Mouse (Mus musculus) hindbrain, embryonic 16.5 days (tissue): ENCODE data around the gene Dnaaf1. TPM values are rescaled to one million over a fixed set of nuclear protein-coding genes. Genes with fewer than 3 reads are reported as not detected.

Experiments used
- ATAC-seq: fragments of 200-750 bp; cut with Nextera tagmentation; 2 replicates; pipeline ENCODE4 v1.8.0; 2017; ENCODE audit warnings: moderate TSS enrichment, moderate library complexity
- H3K27ac ChIP-seq: fragments of 300-500 bp; sonication (generic); 2 replicates; pipeline ENCODE4 v1.5.1; 2014; ENCODE audit warnings: low read depth, mild to moderate bottlenecking, control low read depth, low read length, moderate library complexity
- H3K27me3 ChIP-seq: fragments of 300-500 bp; sonication (generic); replicated peaks from 2 replicates; pipeline ENCODE4 v1.6.1; 2014; ENCODE audit warnings: low read length; ENCODE audit not compliant: control insufficient read depth, insufficient read depth
- H3K36me3 ChIP-seq: fragments of 300-500 bp; sonication (generic); 2 replicates; pipeline ENCODE4 v1.6.1; 2014; ENCODE audit warnings: mild to moderate bottlenecking, low read length, moderate library complexity, mixed read lengths; ENCODE audit not compliant: control insufficient read depth, insufficient read depth
- H3K4me1 ChIP-seq: fragments of 300-500 bp; sonication (generic); 2 replicates; pipeline ENCODE4 v1.6.1; 2014; ENCODE audit warnings: low read depth, low read length; ENCODE audit not compliant: control insufficient read depth, insufficient read depth
- H3K4me2 ChIP-seq: fragments of 300-500 bp; sonication (generic); 2 replicates; pipeline ENCODE4 v1.6.1; 2014; ENCODE audit warnings: mild to moderate bottlenecking, low read length, control low read depth, moderate library complexity
- H3K4me3 ChIP-seq: fragments of 300-500 bp; sonication (generic); 2 replicates; pipeline ENCODE4 v1.5.1; 2014; ENCODE audit warnings: mild to moderate bottlenecking, low read length, control low read depth, moderate library complexity
- H3K9ac ChIP-seq: fragments of 300-500 bp; sonication (generic); 2 replicates; pipeline ENCODE4 v1.6.1; 2014; ENCODE audit warnings: low read depth, mild to moderate bottlenecking, control low read depth, low read length, moderate library complexity
- H3K9me3 ChIP-seq: fragments of 300-500 bp; sonication (generic); 2 replicates; pipeline ENCODE4 v1.6.1; 2014; ENCODE audit warnings: mild to moderate bottlenecking, low read length, moderate library complexity; ENCODE audit not compliant: control insufficient read depth
- whole genome bisulfite sequencing: fragments of 180-500 bp; shearing (Covaris S2); extraction: QIAGEN DNeasy Blood & Tissue Kit; methylation state at CpG from one replicate; pipeline ENCODE4 v1.1.7; 2014; 5-methylcytosine and 5-hydroxymethylcytosine counted together
- polyA plus RNA-seq: library from polyadenylated mRNA; unstranded; fragments of >200 nt; fragmentation: Nextera tagmentation; extraction: Ambion mirVana; gene quantifications from 2 replicates; pipeline ENCODE4 v1.2.1, GENCODE M21; 2015

Gene Dnaaf1
- polyA plus RNA-seq, 1 experiment from 2014 or later = 0.69 TPM

- WGBS = 83% methylated on average over 1 of the region's 1 CpGs
- H3K36me3 ChIP-seq = no peaks in the 10 kb centered on the region
- H3K9me3 ChIP-seq = no peaks in the 10 kb centered on the region
- no peaks in the 10 kb centered on the region for H3K4me1 ChIP-seq
- H3K4me3 ChIP-seq = no peak overlapping the region
- no peak for ATAC-seq
- H3K4me2 ChIP-seq = no peak overlapping the region
- H3K27ac ChIP-seq = no peak overlapping the region
- no peaks in the 10 kb centered on the region for H3K27me3 ChIP-seq
- H3K9ac ChIP-seq = no peak overlapping the region
These were observed 48.7 kb downstream of the Dnaaf1 start for GRCm38 (mm10) chr8:119623744-119624143.

GRCm38 (mm10) chr8:119624916-119625315 is 49.9 kb downstream of the Dnaaf1 start:
- Histone ChIP-seq H3K9me3 (no peaks in the 10 kb centered on the region), H3K4me1 (no peaks in the 10 kb centered on the region), H3K9ac (no peak overlapping the region), H3K27me3 (no peaks in the 10 kb centered on the region), H3K4me2 (no peak overlapping the region), H3K27ac (no peak overlapping the region), H3K4me3 (no peak overlapping the region), H3K36me3 (no peaks in the 10 kb centered on the region)
- no peak for ATAC-seq
- 91% methylated on average over 7 of the region's 7 CpGs for WGBS

DNA sequence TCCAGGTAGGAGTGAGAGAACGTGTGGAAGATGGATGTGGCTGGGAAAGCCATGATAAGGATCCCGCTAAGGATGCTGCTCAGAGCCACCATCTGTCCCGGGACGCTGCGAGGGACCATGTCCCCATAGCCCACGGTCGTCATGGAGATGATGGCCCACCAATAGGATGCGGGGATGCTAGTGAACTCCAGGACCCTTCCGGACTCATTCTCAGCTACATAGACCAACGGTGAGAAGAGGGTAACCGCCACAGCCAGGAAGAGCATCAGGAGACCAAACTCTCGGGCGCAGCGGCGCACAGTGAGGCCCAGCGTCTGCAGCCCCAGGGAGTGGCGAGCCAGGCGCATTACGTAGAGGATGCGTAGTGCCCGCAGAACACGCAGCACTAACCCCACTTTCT is 50.8 kb downstream of the Dnaaf1 start:
- WGBS = 73% methylated on average over 22 of the region's 22 CpGs
- Histone ChIP-seq H3K4me1 (no peaks in the 10 kb centered on the region), H3K36me3 (no peaks in the 10 kb centered on the region), H3K4me3 (no peak overlapping the region), H3K27me3 (no peaks in the 10 kb centered on the region), H3K4me2 (no peak overlapping the region), H3K27ac (no peak overlapping the region), H3K9me3 (no peaks in the 10 kb centered on the region), H3K9ac (no peak overlapping the region)
- ATAC-seq = no peak

GRCm38 (mm10) chr8:119627199-119627598 is 52.2 kb downstream of the Dnaaf1 start:
- Histone ChIP-seq H3K9me3 (no peaks in the 10 kb centered on the region), H3K36me3 (no peaks in the 10 kb centered on the region), H3K4me2 (no peak overlapping the region), H3K27ac (no peak overlapping the region), H3K27me3 (0 out of 2 replicates have a peak, but pooled peaks cover 2% of the 10 kb centered on the region), H3K4me3 (no peak overlapping the region), H3K9ac (no peak overlapping the region), H3K4me1 (no peaks in the 10 kb centered on the region)
- 76% methylated on average over 7 of the region's 7 CpGs for WGBS
- no peak for ATAC-seq

- ATAC-seq = no peak
These were observed 52.8 kb downstream of the Dnaaf1 start for GRCm38 (mm10) chr8:119627613-119628359.

DNA sequence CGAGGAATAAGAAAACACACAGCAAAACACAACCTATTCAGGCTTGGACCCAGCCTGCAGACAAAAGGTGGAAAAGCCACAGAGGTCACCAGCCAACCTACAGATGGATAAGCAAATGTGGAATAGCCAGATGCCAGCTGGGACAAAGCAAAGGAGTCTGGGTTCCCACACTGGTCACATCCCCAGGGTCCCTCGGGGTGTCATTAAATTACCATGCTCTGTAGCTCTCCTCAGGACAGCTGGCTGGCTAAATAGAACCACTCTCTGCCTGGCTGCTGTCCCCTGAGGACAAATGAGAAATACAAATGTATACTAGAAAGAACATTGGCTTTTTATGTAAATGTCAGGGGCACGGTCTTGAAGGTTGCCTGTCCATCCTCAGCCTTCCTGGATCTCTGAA is 55.8 kb downstream of the Dnaaf1 start:
- H3K4me2 ChIP-seq = no peak overlapping the region
- H3K27me3 ChIP-seq = peaks cover 7% of the 10 kb centered on the region
- no peak overlapping the region for H3K27ac ChIP-seq
- H3K9me3 ChIP-seq = no peaks in the 10 kb centered on the region
- no peak for ATAC-seq
- H3K9ac ChIP-seq = no peak overlapping the region
- H3K36me3 ChIP-seq = no peaks in the 10 kb centered on the region
- 20% methylated on average over 3 of the region's 3 CpGs for WGBS
- no peak overlapping the region for H3K4me3 ChIP-seq
- H3K4me1 ChIP-seq = peaks cover 3% of the 10 kb centered on the region

More at GRCm38 (mm10) chr8:119627613-119628359, 52.8 kb downstream of the Dnaaf1 start:
- Histone ChIP-seq H3K4me1 (no peaks in the 10 kb centered on the region), H3K4me3 (no peak overlapping the region), H3K9me3 (no peaks in the 10 kb centered on the region), H3K9ac (no peak overlapping the region), H3K4me2 (no peak overlapping the region), H3K27ac (no peak overlapping the region), H3K27me3 (0 out of 2 replicates have a peak, but pooled peaks cover 2% of the 10 kb centered on the region), H3K36me3 (no peaks in the 10 kb centered on the region)
- 44% methylated on average over 10 of the region's 10 CpGs for WGBS

DNA sequence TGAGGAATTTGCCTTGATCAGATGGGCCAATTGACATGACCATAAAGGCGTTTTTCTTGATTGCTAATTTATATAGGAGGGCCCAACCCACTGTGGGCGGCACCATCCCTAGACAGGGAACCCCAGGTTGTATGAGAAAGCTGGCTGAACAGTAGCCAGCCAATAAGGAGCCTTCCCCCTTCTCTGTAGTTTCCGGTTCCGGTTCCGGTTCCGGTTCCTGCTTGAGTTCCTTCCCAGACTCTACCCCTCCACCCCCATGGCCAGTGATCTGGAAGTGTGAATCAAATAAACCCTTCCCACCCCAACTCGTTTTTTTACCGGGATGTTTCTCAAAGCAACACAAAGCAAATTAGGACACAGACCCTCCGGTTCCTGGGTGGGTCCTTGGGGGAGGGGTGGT is 57.2 kb downstream of the Dnaaf1 start:
- no peaks in the 10 kb centered on the region for H3K36me3 ChIP-seq
- no peak for ATAC-seq
- H3K27me3 ChIP-seq = peaks cover 7% of the 10 kb centered on the region
- no peak overlapping the region for H3K27ac ChIP-seq
- H3K9me3 ChIP-seq = no peaks in the 10 kb centered on the region
- peaks cover 3% of the 10 kb centered on the region for H3K4me1 ChIP-seq
- no peak overlapping the region for H3K9ac ChIP-seq
- WGBS = 89% methylated on average over 9 of the region's 9 CpGs
- no peak overlapping the region for H3K4me2 ChIP-seq
- H3K4me3 ChIP-seq = no peak overlapping the region

DNA sequence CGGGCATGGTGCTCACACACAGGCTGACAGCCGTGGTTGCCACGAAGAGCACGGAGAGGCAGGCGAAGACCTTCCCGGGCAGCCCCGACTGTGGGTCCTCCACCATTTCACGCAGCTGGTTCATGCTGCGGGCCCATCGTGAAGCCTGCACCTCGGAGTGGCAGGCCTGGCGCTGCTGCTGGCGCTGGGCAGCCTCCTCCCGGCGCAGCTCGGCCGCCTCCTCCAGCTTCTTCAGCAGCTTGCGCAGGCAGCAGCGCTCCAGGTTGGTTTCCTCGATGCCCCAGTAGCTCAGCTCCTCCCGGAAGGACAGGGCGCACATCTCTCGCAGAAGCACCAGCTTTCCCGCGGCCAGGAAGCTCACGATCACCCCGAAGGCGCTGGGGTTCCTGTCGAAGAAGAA is 57.9 kb downstream of the Dnaaf1 start:
- Histone ChIP-seq H3K27me3 (peaks cover 7% of the 10 kb centered on the region), H3K36me3 (no peaks in the 10 kb centered on the region), H3K9ac (0 out of 2 replicates have a peak overlapping the region, but pooled peaks have one; percentile 6), H3K4me3 (no peak overlapping the region), H3K4me2 (no peak overlapping the region), H3K4me1 (peaks cover 3% of the 10 kb centered on the region), H3K9me3 (no peaks in the 10 kb centered on the region), H3K27ac (no peak overlapping the region)
- no peak for ATAC-seq
- 49% methylated on average over 29 of the region's 29 CpGs for WGBS

GRCm38 (mm10) chr8:119634616-119635336 is 59.7 kb downstream of the Dnaaf1 start:
- no peaks in the 10 kb centered on the region for H3K9me3 ChIP-seq
- no peak for ATAC-seq
- H3K27ac ChIP-seq = no peak overlapping the region
- H3K9ac ChIP-seq = no peak overlapping the region; the same call in 1 of the 2 replicates
- H3K4me2 ChIP-seq = no peak overlapping the region
- H3K27me3 ChIP-seq = peaks cover 7% of the 10 kb centered on the region
- peaks cover 3% of the 10 kb centered on the region for H3K4me1 ChIP-seq
- no peak overlapping the region for H3K4me3 ChIP-seq
- 17% methylated on average over 14 of the region's 14 CpGs for WGBS
- H3K36me3 ChIP-seq = no peaks in the 10 kb centered on the region
